In genomic region chr6:146751671-146752070, GRCm38 (mm10) we compare ENCODE assay signal across 8 mouse cellular contexts. TPM values are rescaled to one million over a fixed set of nuclear protein-coding genes. Genes with fewer than 3 reads are reported as not detected.
A peak's percentile ranks its signal among the peaks of the same experiment; 100 is the strongest.
DNase-seq lines count a peak whose midpoint lies in the region; ATAC-seq and TF ChIP-seq lines count a peak whose summit lies in the region.

No protein-coding gene starts in this region.

- DNase-seq in midbrain, postnatal 0 days (ENCODE audit: low spot score): peak; percentile 39
- peak; percentile 49 for DNase-seq in adipocyte (ENCODE audit: low spot score)
- DNase-seq in heart, postnatal 4 days: peak; percentile 55
- DNase-seq in natural killer cell, adult 2 months (ENCODE audit: low spot score in 2 of 2): no peak
- no peak for DNase-seq in right cerebral cortex, postnatal 36 days (ENCODE audit: low spot score in 2 of 2)

- no peaks in the 10 kb centered on the region for H3K9me3 ChIP-seq in midbrain, postnatal 0 days (ENCODE audit: low read length)
- H3K9me3 ChIP-seq in midbrain, embryonic 13.5 days: no peaks in the 10 kb centered on the region

- no peak overlapping the region for H3K9ac ChIP-seq in midbrain, postnatal 0 days (replicated peaks; ENCODE audit: low read length, poor library complexity, severe bottlenecking)
- no peak overlapping the region for H3K9ac ChIP-seq in midbrain, embryonic 13.5 days (replicated peaks)

- H3K4me1 ChIP-seq in midbrain, postnatal 0 days (ENCODE audit: insufficient read depth, low read length): peaks cover 2% of the 10 kb centered on the region; the same call in 1 of the 2 replicates
- peaks cover 3% of the 10 kb centered on the region; the same call in 1 of the 2 replicates for H3K4me1 ChIP-seq in midbrain, embryonic 13.5 days (replicated peaks)

- no peak for ATAC-seq in midbrain, postnatal 0 days (ENCODE audit: low FRiP score)
- no peak for ATAC-seq in midbrain, embryonic 13.5 days
- ATAC-seq in megakaryocyte progenitor cell, adult 5-6 weeks (replicated peaks; ENCODE audit: poor library complexity): peak; percentile 40; the same call in 1 of the 2 replicates
- ATAC-seq in frontal cortex, adult (ENCODE audit: low TSS enrichment): no peak

- 0 out of 2 replicates have a peak overlapping the region, but pooled peaks have one; percentile 21 for H3K27ac ChIP-seq in midbrain, postnatal 0 days (ENCODE audit: low read depth, low read length)
- H3K27ac ChIP-seq in midbrain, embryonic 13.5 days: no peak overlapping the region

- 52% methylated on average over 1 of the region's 1 CpGs for WGBS in midbrain, postnatal 0 days
- WGBS in midbrain, embryonic 13.5 days: 80% methylated on average over 1 of the region's 1 CpGs

- H3K27me3 ChIP-seq in midbrain, postnatal 0 days (ENCODE audit: insufficient read depth, low read length): no peaks in the 10 kb centered on the region
- H3K27me3 ChIP-seq in midbrain, embryonic 13.5 days: no peaks in the 10 kb centered on the region

- no peak overlapping the region for H3K4me2 ChIP-seq in midbrain, postnatal 0 days (ENCODE audit: low read depth, low read length, poor library complexity, severe bottlenecking)
- H3K4me2 ChIP-seq in midbrain, embryonic 13.5 days (replicated peaks): no peak overlapping the region

- TF ChIP-seq CTCF in midbrain, postnatal 0 days (IDR thresholded peaks at IDR 0.05): no peak

- no peaks in the 10 kb centered on the region for H3K36me3 ChIP-seq in midbrain, postnatal 0 days (ENCODE audit: insufficient read depth, low read length)
- no peaks in the 10 kb centered on the region for H3K36me3 ChIP-seq in midbrain, embryonic 13.5 days

- no peak overlapping the region for H3K4me3 ChIP-seq in midbrain, postnatal 0 days (ENCODE audit: low read depth, low read length)
- no peak overlapping the region for H3K4me3 ChIP-seq in midbrain, embryonic 13.5 days (replicated peaks)

RNA-seq across cellular contexts. Expression of gene Stk38l, which starts 26.9 kb away (rescaled TPM):
- total RNA-seq in midbrain, postnatal 0 days (2014; rRNA removed): 6.6 and 8.2 TPM in 2 replicates
- polyA plus RNA-seq in midbrain, postnatal 0 days (2015; fragmentation: Nextera tagmentation; extraction: Ambion mirVana): 12.4 and 12.9 TPM in 2 replicates
- 16.2 and 17.2 TPM in 2 replicates for polyA plus RNA-seq in midbrain, embryonic 13.5 days (2015; fragmentation: Nextera tagmentation; extraction: Ambion mirVana)
- total RNA-seq in heart, postnatal 4 days (2021): 10 to 100 TPM; 25.4 to 29.1 TPM
- 2.5 and 3.0 TPM in 2 replicates for total RNA-seq in megakaryocyte progenitor cell, adult 5-6 weeks (2015)
- 2.3 and 2.4 TPM in 2 replicates for total RNA-seq in megakaryocyte progenitor cell, adult 5-6 weeks (2017)

RNA-seq across cellular contexts. Expression of gene Arntl2, which starts 44.2 kb away (rescaled TPM):
- total RNA-seq in midbrain, postnatal 0 days (2014; rRNA removed): 2.5 and 6.4 TPM in 2 replicates
- 4.5 and 6.4 TPM in 2 replicates for polyA plus RNA-seq in midbrain, postnatal 0 days (2015; fragmentation: Nextera tagmentation; extraction: Ambion mirVana)
- 1.8 and 2.6 TPM in 2 replicates for polyA plus RNA-seq in midbrain, embryonic 13.5 days (2015; fragmentation: Nextera tagmentation; extraction: Ambion mirVana)
- 1 to 10 TPM; 1.4 to 2.1 TPM for total RNA-seq in heart, postnatal 4 days (2021)
- not detected in 2 replicates for total RNA-seq in megakaryocyte progenitor cell, adult 5-6 weeks (2015)
- not detected in 2 replicates for total RNA-seq in megakaryocyte progenitor cell, adult 5-6 weeks (2017)

Comparison
In these comparisons a context has a peak if more than half of its experiments do, and no peak if none do; other contexts are left out.
1. DNase-seq: peak in midbrain, postnatal 0 days (single experiment), adipocyte (single experiment) and heart, postnatal 4 days (single experiment); none in natural killer cell, adult 2 months (0 of 2) and right cerebral cortex, postnatal 36 days (0 of 2).